Mouse (Mus musculus) ES-Bruce4 (cell line): ENCODE data around the gene 1700022I11Rik.

Source experiments
- CTCF ChIP-seq: IDR thresholded peaks from one replicate; pipeline ENCODE4 v1.8.1; 2011; ENCODE audit warnings: low read depth, low read length
- EP300 ChIP-seq: IDR thresholded peaks from 2 replicates; pipeline ENCODE4 v1.6.1; 2011; ENCODE audit warnings: low read depth, low read length; ENCODE audit not compliant: insufficient read depth
- POLR2A ChIP-seq: IDR thresholded peaks from one replicate; pipeline ENCODE4 v1.8.1; 2011; ENCODE audit warnings: low read length; ENCODE audit not compliant: insufficient read depth

DNA sequence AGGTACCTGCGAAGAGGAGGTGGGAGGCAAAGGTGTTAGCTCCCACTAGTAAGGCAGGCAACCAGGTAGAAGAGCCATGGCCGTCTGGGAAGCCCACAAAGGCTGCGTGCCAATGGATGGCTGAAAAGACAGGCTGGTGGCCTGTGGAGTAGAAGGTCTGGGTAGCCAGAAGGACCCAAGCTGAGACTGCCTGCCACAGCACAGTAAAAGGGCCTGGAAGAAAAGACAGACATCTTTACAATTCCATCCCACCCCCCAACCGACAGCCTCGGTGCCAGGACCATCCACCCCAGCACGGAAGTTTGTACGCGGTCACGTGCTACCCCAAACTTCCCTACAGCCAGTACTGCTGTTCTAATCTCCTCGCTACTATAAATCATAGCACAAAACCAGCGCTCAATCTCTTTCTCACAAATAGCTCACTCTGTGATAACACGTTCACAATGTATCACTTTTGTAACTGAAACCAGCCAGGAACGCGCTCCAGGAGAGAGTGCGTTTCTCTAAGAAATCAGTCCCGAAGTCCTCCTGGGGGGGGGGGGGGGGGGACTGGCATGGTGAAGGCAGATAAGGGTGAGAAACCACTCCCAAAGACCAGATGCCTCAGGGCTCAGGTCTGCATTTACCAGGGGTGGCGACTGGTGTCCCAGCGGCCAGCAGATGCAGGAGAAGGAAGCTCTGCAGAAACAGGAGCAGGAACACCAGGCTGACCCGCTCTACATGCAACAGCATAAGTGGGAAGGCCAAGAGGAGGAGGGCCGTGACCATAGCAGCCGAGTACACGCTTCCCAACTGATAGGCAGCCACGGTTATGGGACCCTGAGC lies 50.4 kb downstream of the 1700022I11Rik start:
- TF ChIP-seq POLR2A, result no peak
- TF ChIP-seq EP300, result no peak
- TF ChIP-seq CTCF, result no peak
